Mouse (Mus musculus) monocyte, adult 5-6 weeks (primary cell): ENCODE results near the gene Cyp2d9. TPM values are rescaled to one million over a fixed set of nuclear protein-coding genes. Genes with fewer than 3 reads are reported as not detected.
"Not testable (repeated sequence)": the region's sequence is repeated elsewhere in the genome, so short reads cannot be mapped to it uniquely, and the experiment has no call there.

Experiments used
- ATAC-seq: fragments of 153-309, 156-312 bp; replicated peaks from 2 replicates; pipeline ENCODE4 v1.8.0; 2017; ENCODE audit warnings: mild to moderate bottlenecking; ENCODE audit not compliant: low TSS enrichment, insufficient number of reproducible peaks, severe bottlenecking, poor library complexity, low FRiP score
- total RNA-seq: library from RNA; stranded (forward); fragments of 200-1000, 200-491, 200-594 nt; gene quantifications from 3 replicates; pipeline ENCODE4 v1.2.3, GENCODE M21; 2017

Cyp2d9 gene
- total RNA-seq, 1 experiment from 2014 or later, result not detected

- ATAC-seq, result no peak
Measured at GRCm38 (mm10) chr15:82437975-82438617, 4.9 kb downstream of the Cyp2d9 start.

GRCm38 (mm10) chr15:82443658-82444057 lies 10.4 kb downstream of the Cyp2d9 start:
- ATAC-seq, result no peak

- ATAC-seq, result no peak
Measured at GRCm38 (mm10) chr15:82445196-82445595, 12.0 kb downstream of the Cyp2d9 start.

- ATAC-seq, result not testable (repeated sequence)
Measured at GRCm38 (mm10) chr15:82450045-82450444, 16.8 kb downstream of the Cyp2d9 start.

- ATAC-seq, result not testable (repeated sequence)
Measured at GRCm38 (mm10) chr15:82452133-82452532, 18.9 kb downstream of the Cyp2d9 start.

GRCm38 (mm10) chr15:82453501-82453900 lies 20.3 kb downstream of the Cyp2d9 start:
- ATAC-seq, result not testable (repeated sequence)

- not testable (repeated sequence) for ATAC-seq
Measured at GRCm38 (mm10) chr15:82456086-82456790, 23.0 kb downstream of the Cyp2d9 start.

GRCm38 (mm10) chr15:82457064-82458021 lies 24.1 kb downstream of the Cyp2d9 start:
- ATAC-seq, result no peak

- not testable (repeated sequence) for ATAC-seq
Measured at GRCm38 (mm10) chr15:82459266-82459665, 26.0 kb downstream of the Cyp2d9 start.

GRCm38 (mm10) chr15:82464701-82465100 lies 31.5 kb downstream of the Cyp2d9 start:
- no peak for ATAC-seq

GRCm38 (mm10) chr15:82494273-82494672 lies 61.0 kb downstream of the Cyp2d9 start:
- ATAC-seq, result not testable (repeated sequence)

Other genes starting within 250 kb of the Cyp2d9 start
- not detected in 3 replicates for gene Shisa8, start 220.6 kb upstream of the Cyp2d9 start, total RNA-seq
- 13.6 to 19.3 TPM (median 17.9 TPM) in 3 replicates for gene Tnfrsf13c, start 209.1 kb upstream of the Cyp2d9 start, total RNA-seq
- gene Cenpm, start 188.7 kb upstream of the Cyp2d9 start, total RNA-seq, result not detected in 3 replicates
- gene 1500009C09Rik, start 181.0 kb upstream of the Cyp2d9 start, total RNA-seq, result not detected in 3 replicates
- 0.48 TPM in 1 of 3 replicates, not detected in the others for gene Sept3, start 158.5 kb upstream of the Cyp2d9 start, total RNA-seq
- not detected in 3 replicates for gene Wbp2nl, start 134.5 kb upstream of the Cyp2d9 start, total RNA-seq
- gene Naga, start 94.5 kb upstream of the Cyp2d9 start, total RNA-seq, result 155 to 216 TPM (median 169 TPM) in 3 replicates
- 6.1 to 11.4 TPM (median 7.8 TPM) in 3 replicates for gene Pheta2, start 94.5 kb upstream of the Cyp2d9 start, total RNA-seq
- 57.5 to 129 TPM (median 113 TPM) in 3 replicates for gene Smdt1, start 94.5 kb upstream of the Cyp2d9 start, total RNA-seq
- 139 to 263 TPM (median 256 TPM) in 3 replicates for gene Ndufa6, start 79.1 kb upstream of the Cyp2d9 start, total RNA-seq
- gene Cyp2d22, start 53.2 kb upstream of the Cyp2d9 start, total RNA-seq, result 0.57 to 2.1 TPM in 2 of 3 replicates, not detected in the other
- not detected in 3 replicates for gene Cyp2d11, start 39.4 kb upstream of the Cyp2d9 start, total RNA-seq
- gene Cyp2d10, start 26.2 kb upstream of the Cyp2d9 start, total RNA-seq, result not detected in 3 replicates
- not detected in 3 replicates for gene Cyp2d12, start 121.6 kb downstream of the Cyp2d9 start, total RNA-seq
- gene Cyp2d34, start 187.5 kb downstream of the Cyp2d9 start, total RNA-seq, result not detected in 3 replicates